Mouse (Mus musculus) olfactory bulb, adult 2 months (tissue): ENCODE measurements around the gene Tmem246.

Experiments used
- CTCF ChIP-seq: fragments of 200-500 bp; IDR thresholded peaks from 2 replicates; pipeline ENCODE4 v1.5.1; 2012; ENCODE audit warnings: low read depth, mild to moderate bottlenecking, low read length, moderate library complexity; ENCODE audit not compliant: insufficient read depth
- POLR2A ChIP-seq: fragments of 200-500 bp; IDR thresholded peaks from 2 replicates; pipeline ENCODE4 v1.6.1; 2012; ENCODE audit warnings: mild to moderate bottlenecking, low read depth, low read length, moderate library complexity; ENCODE audit not compliant: insufficient read depth

DNA sequence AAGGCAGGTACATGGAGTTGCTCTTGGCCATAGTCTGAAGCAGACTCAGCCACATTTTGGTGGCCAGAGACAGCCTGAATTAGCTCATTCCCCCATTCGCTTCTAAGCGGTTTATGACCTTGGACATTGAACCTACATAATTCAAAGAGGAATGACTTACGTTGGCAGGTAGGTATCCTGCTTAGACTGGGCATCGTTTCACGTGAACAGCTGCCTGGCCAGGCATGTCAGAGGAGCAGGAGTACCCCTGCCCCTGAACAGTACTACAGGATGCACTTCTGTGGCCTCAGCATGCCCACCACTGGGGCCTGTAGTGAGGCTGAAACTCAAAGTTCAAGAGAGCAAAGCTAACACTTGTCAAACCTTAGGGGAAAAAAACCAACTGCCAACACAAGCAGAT, 44.3 kb downstream of the Tmem246 start:
- TF ChIP-seq CTCF (no peak), POLR2A (no peak)
